Mouse (Mus musculus) MEL (cell line): ENCODE results near the gene Rnf186.

ENCODE experiments used
- CTCF ChIP-seq, 3 experiments: IDR thresholded peaks in 2 of 3; conservative IDR thresholded peaks in 1 of 3; 2 replicates each; pipeline ENCODE4 v1.5.1; 2011 to 2012; ENCODE audit warnings: low read length in 3 of 3, low read depth in 2 of 3, mild to moderate bottlenecking in 2 of 3, improper control_type of control experiment in 1 of 3, inconsistent platforms in 1 of 3, mixed read lengths in 1 of 3, moderate library complexity in 1 of 3; ENCODE audit not compliant: control insufficient read depth in 1 of 3, insufficient read depth in 1 of 3, poor library complexity in 1 of 3, severe bottlenecking in 1 of 3
- MXI1 ChIP-seq: IDR thresholded peaks from 2 replicates; pipeline ENCODE4 v1.6.1; 2011; ENCODE audit warnings: mild to moderate bottlenecking, low read depth, low read length, improper control_type of control experiment
- POLR2AphosphoS2 ChIP-seq: IDR thresholded peaks from 2 replicates; pipeline ENCODE4 v1.6.1; 2011; ENCODE audit warnings: low read length, improper control_type of control experiment
- SMC3 ChIP-seq: IDR thresholded peaks from 2 replicates; pipeline ENCODE4 v1.6.1; 2011; ENCODE audit warnings: low read depth, low read length, improper control_type of control experiment
- ZKSCAN1 ChIP-seq: IDR thresholded peaks from 2 replicates; pipeline ENCODE4 v1.6.1; 2012; ENCODE audit warnings: low read depth, mild to moderate bottlenecking, inconsistent platforms, low read length, improper control_type of control experiment, moderate library complexity

DNA sequence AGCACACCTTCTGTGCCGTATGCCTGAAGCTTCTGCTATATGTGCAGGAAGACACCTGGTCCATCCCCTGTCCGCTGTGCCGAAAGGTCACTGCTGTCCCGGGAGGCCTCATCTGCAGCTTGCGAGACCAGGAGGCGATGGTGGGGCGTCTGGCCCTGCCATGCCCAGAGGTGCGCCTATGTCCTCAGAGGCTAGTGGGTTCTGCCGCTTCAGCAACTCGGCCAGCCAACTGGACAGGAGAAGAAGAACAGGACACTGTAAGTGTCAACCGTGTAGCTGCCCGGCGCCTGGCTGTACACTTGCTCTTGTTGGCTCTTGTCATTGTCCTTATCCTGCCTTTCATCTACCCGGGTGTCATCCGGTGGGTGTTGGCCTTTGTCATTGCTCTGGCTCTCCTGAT lies 573 bp downstream of the Rnf186 start:
- no peak for TF ChIP-seq POLR2AphosphoS2
- TF ChIP-seq CTCF (IDR thresholded peaks at IDR 0.05 in 2 of 3, conservative IDR thresholded peaks at IDR 0.05 in 1 of 3; ENCODE audit: control insufficient read depth in 1 of 3, insufficient read depth in 1 of 3, low read depth in 2 of 3, low read length in 3 of 3, poor library complexity in 1 of 3, severe bottlenecking in 1 of 3), result no peak
- TF ChIP-seq MXI1, result no peak
- no peak for TF ChIP-seq ZKSCAN1
- no peak for TF ChIP-seq SMC3
